Mouse (Mus musculus): ENCODE data around the gene Wasf2.
"Not testable (repeated sequence)": the region's sequence is repeated elsewhere in the genome, so short reads cannot be mapped to it uniquely, and the experiment has no call there.

Wasf2 gene

GRCm38 (mm10) chr4:133129931-133130889 lies at the start of gene Wasf2:
Wasf2 (plus strand) TSS chr4:133130505.
- DNase-seq, result peak; percentile 92

- no peak for DNase-seq
Measured at GRCm38 (mm10) chr4:133080862-133081261, 49.4 kb upstream of the Wasf2 start.

GRCm38 (mm10) chr4:133082216-133082773 lies 48.0 kb upstream of the Wasf2 start:
- DNase-seq, result no peak

GRCm38 (mm10) chr4:133083991-133084861 lies 46.1 kb upstream of the Wasf2 start:
- DNase-seq, result no peak

- DNase-seq, result no peak
Measured at GRCm38 (mm10) chr4:133085011-133085782, 45.1 kb upstream of the Wasf2 start.

GRCm38 (mm10) chr4:133085783-133086342 lies 44.4 kb upstream of the Wasf2 start:
- DNase-seq, result no peak

- DNase-seq, result no peak
Measured at GRCm38 (mm10) chr4:133087177-133087714, 43.1 kb upstream of the Wasf2 start.

- no peak for DNase-seq
Measured at GRCm38 (mm10) chr4:133087835-133088234, 42.5 kb upstream of the Wasf2 start.

GRCm38 (mm10) chr4:133089319-133089718 lies 41.0 kb upstream of the Wasf2 start:
- no peak for DNase-seq

- DNase-seq, result no peak
Measured at GRCm38 (mm10) chr4:133089802-133090201, 40.5 kb upstream of the Wasf2 start.

- DNase-seq, result no peak
Measured at GRCm38 (mm10) chr4:133090276-133090719, 40.0 kb upstream of the Wasf2 start.

- DNase-seq, result peak; percentile 70
Measured at GRCm38 (mm10) chr4:133090720-133091458, 39.4 kb upstream of the Wasf2 start.

GRCm38 (mm10) chr4:133091459-133091785 lies 38.9 kb upstream of the Wasf2 start:
- DNase-seq, result peak; percentile 39

GRCm38 (mm10) chr4:133092453-133092901 lies 37.8 kb upstream of the Wasf2 start:
- peak; percentile 89 for DNase-seq

GRCm38 (mm10) chr4:133093056-133093455 lies 37.2 kb upstream of the Wasf2 start:
- DNase-seq, result no peak

- no peak for DNase-seq
Measured at GRCm38 (mm10) chr4:133093481-133094033, 36.7 kb upstream of the Wasf2 start.

- DNase-seq, result no peak
Measured at GRCm38 (mm10) chr4:133094255-133094654, 36.0 kb upstream of the Wasf2 start.

GRCm38 (mm10) chr4:133094936-133095733 lies 35.2 kb upstream of the Wasf2 start:
- peak; percentile 83 for DNase-seq

GRCm38 (mm10) chr4:133095734-133096065 lies 34.6 kb upstream of the Wasf2 start:
- not testable (repeated sequence) for DNase-seq

- not testable (repeated sequence) for DNase-seq
Measured at GRCm38 (mm10) chr4:133096671-133097070, 33.6 kb upstream of the Wasf2 start.

Measured in layer of hippocampus, adult 9-11 months (tissue).